Mouse (Mus musculus) c-Kit-positive CD71-positive TER-119-negative erythroid progenitor cells, embryonic 14.5 days (primary cell): ENCODE data around the gene Rbp3.

ENCODE experiments used
- DNase-seq: peaks from one replicate; pipeline ENCODE4 v3.0.0-alpha.2; 2013; ENCODE audit warnings: low read depth

Rbp3 gene

GRCm38 (mm10) chr14:33953761-33954160, at the start of gene Rbp3:
Gene Rbp3, plus strand, starts transcription at chr14:33954003.
- no peak for DNase-seq

- no peak for DNase-seq
These were observed 49.0 kb upstream of the Rbp3 start for GRCm38 (mm10) chr14:33904851-33905250.

GRCm38 (mm10) chr14:33913727-33914126, 40.1 kb upstream of the Rbp3 start:
- no peak for DNase-seq

- no peak for DNase-seq
These were observed 39.6 kb upstream of the Rbp3 start for GRCm38 (mm10) chr14:33914206-33914605.

GRCm38 (mm10) chr14:33920727-33921559, 32.9 kb upstream of the Rbp3 start:
- no peak for DNase-seq

- DNase-seq: no peak
These were observed 31.0 kb upstream of the Rbp3 start for GRCm38 (mm10) chr14:33922771-33923167.

- DNase-seq: no peak
These were observed 30.4 kb upstream of the Rbp3 start, which contains the start of gene Gdf10 for GRCm38 (mm10) chr14:33923168-33924070. Gene Gdf10, plus strand, starts transcription at chr14:33923587.

- no peak for DNase-seq
These were observed 21.9 kb upstream of the Rbp3 start for GRCm38 (mm10) chr14:33931853-33932252.

- no peak for DNase-seq
These were observed 20.7 kb upstream of the Rbp3 start for GRCm38 (mm10) chr14:33932935-33933703.

- no peak for DNase-seq
These were observed 20.0 kb upstream of the Rbp3 start for GRCm38 (mm10) chr14:33933778-33934317.

GRCm38 (mm10) chr14:33939117-33939516, 14.7 kb upstream of the Rbp3 start:
- no peak for DNase-seq

- DNase-seq: no peak
These were observed 13.1 kb upstream of the Rbp3 start, which contains the start of gene Gdf2 for GRCm38 (mm10) chr14:33940739-33941138. Gene Gdf2, plus strand, starts transcription at chr14:33941039.

GRCm38 (mm10) chr14:33942222-33942621, 11.6 kb upstream of the Rbp3 start:
- DNase-seq: no peak

GRCm38 (mm10) chr14:33946125-33946524, 7.7 kb upstream of the Rbp3 start:
- no peak for DNase-seq

GRCm38 (mm10) chr14:33952233-33952981, 1.4 kb upstream of the Rbp3 start:
- DNase-seq: no peak

- no peak for DNase-seq
These were observed 2.3 kb downstream of the Rbp3 start for GRCm38 (mm10) chr14:33956055-33956454.

- DNase-seq: no peak
These were observed 4.4 kb downstream of the Rbp3 start for GRCm38 (mm10) chr14:33958186-33958585.

- DNase-seq: no peak
These were observed 5.0 kb downstream of the Rbp3 start for GRCm38 (mm10) chr14:33958841-33959240.

- DNase-seq: peak; percentile 2
These were observed 5.5 kb downstream of the Rbp3 start for GRCm38 (mm10) chr14:33959341-33959740.

- DNase-seq: no peak
These were observed 11.9 kb downstream of the Rbp3 start for GRCm38 (mm10) chr14:33965675-33966074.

- DNase-seq: no peak
These were observed 18.9 kb downstream of the Rbp3 start for GRCm38 (mm10) chr14:33972679-33973078.
